Mouse (Mus musculus) 3T3-L1 (cell line): ENCODE measurements at regions not wholly inside any gene's neighbourhood (a gene's known extent, or its start where the extent isn't known, plus 50 kb on each side); places are given as distances from the start of the nearest gene placed in this dataset.

Source experiments
- DNase-seq: peaks from one replicate; pipeline ENCODE4 v3.0.0-alpha.2; 2015; ENCODE audit warnings: low read depth, low spot score

DNA sequence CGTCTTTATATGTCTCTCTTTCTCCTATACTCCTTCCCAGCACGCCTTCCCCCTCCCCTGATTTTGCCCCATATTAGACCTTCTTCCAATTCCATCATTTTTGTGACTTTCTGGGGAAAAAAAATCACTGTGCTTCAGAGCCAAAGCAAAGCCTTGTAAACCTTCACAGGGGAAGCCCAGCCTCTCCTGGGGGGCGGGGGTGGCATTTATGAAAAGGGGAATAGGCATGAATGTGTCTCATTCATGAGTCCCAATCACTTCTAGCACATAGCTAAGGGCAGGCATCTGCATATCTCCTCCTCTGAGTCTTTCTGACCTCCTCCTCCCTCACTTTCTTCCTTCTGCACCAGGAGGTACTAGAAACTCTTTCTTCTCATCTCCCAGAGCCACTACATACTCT, 149.8 kb downstream of the Adamts15 start:
- DNase-seq: no peak

DNA sequence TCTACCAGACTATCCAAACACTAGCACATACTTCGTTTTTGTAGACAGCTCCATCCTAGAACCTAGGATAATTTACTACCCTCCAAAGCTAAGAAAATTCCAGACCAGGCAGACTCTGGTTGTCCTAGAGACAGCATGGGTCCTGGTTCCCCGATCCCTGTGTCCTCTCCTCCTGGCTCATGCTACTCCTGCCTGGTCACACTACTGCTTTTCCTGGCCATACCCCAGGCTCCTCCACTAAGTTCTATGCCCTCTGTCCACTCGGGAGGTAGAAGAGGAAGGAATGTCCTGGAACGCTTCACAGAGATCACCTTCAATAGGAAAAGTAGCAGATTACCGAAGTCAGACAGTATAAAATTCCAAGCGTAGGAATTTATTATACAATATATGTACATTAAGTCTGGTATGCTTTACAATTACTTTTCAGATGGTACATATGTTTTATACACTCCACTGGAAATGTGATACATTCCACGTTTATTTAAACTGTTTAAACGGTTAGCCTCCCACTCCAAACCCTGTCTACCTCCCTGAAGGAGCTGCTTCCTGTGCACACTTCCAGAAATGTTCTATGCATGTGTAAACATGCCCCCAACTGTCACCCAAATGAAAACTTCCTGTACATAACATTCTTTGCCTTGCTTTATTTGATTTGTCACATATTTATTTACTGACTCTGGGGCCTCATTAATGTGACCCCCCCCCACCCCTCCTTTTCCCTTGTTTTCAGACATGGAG, 151.6 kb downstream of the Adamts15 start:
- no peak for DNase-seq

DNA sequence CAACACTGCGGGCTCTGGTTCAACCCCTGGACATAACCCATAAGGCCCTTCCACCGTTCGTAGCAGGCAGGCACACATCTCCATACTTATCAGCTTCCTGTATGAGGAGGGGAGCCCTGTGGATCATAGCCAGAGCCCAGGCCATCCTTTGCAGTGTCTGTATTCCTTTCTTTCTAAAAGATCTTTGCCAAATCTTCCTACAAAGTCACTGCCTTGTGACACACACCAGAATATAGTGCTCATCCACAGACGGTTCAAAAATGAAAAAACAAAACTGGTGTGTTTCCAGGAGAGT, 152.9 kb downstream of the Adamts15 start:
- no peak for DNase-seq

DNA sequence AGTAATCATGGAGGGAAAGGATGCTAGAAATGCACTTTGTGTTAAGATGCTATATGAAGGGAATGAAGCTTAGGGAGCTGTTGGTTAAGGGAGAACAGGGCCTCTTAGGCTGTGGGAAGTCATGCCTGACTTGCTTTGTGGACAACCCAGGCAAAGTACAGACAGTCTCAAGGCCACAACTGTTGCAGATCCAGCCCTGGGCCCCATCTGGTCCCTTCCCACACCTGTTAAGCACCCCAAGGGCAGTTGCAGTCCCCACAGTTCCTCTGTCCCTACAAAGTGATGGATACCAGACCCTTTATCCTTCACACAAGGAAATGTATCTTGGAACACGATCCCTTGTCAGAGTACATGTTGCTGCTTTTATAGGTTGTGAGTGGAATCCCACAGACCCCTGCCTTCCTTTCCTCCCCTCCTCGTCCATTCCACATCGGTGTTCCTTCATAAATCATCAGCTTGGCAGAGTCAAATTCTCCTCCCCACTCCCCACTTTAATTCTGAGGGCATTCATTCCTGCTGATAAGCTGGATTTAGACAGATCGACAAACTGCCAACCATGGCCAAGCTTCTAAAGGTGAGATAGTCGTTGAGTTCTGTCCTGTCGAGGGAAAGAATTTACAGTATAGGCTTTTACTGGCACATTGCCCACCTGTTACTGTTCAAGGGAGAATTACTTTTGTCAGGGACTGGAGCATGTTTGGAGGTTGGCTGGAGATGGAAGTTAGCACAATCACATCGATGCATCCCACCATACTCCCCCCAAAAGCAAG, 153.4 kb downstream of the Adamts15 start:
- no peak for DNase-seq

DNA sequence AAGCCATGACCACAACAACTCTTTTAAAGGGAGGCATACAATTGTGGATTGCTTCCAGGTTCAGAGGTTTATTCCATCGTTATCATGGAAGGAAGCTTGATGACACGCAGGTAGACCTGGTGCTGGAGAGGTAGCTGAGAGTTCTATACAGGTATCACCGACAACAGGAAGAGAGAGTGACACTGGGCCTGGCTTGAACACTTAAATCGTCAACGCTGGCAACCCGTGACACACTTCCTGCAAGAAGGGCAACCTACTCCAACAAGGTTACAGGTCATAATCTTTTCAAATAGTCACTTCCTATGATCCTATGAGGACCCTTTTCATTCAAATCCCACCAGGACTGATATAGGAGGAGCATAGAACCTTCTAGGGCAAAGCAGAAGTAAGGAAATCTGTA, 155.6 kb downstream of the Adamts15 start:
- DNase-seq: no peak

DNA sequence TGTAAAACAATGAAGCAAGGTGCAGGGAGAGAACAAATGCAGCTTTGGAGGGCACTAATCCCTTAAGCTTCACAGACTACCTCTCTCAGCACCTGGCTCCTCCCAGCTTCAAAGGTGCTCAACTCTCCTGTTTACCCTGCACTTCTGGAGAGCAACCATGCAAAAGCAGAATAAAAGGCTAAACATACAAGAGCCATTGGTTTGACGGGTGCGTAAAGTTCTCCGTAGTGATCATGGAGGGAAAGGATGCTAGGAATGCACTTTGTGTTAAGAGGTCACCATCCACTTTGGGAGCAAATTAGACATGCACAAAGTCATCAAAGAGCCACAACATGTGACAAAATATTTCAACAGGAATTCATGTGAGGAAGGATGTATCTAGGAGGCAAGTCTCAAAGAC, 156.1 kb downstream of the Adamts15 start:
- no peak for DNase-seq

DNA sequence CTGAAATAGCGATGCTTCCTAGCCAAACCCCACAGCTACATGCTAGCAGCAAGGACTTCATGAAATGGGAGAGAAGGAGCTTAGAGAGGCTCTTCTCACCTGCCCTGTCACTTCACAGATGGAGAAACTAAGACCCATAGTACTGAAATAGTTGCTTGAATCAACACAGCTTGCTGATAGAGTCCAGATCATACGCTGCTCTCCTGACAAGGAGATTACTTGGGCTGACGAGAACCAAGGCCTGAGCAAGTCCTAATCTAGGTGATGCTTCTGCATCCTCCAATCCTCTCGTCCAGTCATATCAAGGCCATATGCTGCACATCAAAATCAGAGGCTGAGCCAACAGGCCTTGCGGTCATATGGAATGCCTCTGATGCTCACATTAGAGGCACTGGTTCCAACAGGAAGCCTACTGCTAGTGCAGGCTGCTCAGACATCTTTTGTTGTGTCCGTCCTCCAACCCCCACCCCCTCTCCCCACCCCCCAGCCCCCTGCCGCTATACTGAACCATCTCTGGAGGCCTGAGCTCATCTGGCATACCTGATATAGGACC, 157.2 kb downstream of the Adamts15 start:
- DNase-seq: no peak

DNA sequence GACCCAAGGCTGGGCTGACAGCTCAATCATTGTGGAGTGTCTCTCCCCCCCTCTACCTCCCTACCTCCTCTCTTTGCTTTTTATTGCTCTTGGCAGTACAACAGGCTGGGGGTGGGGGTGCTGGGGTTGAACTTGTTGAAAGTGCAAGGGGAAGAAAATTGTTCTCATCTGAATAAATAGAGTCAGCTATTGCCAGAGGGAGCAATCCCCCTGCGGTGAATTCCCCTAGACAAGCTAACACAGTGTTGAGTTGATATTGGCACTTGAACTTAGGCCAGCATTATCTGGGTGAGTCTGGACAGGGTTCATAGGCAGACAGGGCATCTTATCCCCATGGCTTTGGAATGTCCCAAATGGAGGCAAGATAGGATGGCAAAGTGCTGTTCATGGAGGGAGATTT, 159.3 kb downstream of the Adamts15 start:
- DNase-seq: no peak

DNA sequence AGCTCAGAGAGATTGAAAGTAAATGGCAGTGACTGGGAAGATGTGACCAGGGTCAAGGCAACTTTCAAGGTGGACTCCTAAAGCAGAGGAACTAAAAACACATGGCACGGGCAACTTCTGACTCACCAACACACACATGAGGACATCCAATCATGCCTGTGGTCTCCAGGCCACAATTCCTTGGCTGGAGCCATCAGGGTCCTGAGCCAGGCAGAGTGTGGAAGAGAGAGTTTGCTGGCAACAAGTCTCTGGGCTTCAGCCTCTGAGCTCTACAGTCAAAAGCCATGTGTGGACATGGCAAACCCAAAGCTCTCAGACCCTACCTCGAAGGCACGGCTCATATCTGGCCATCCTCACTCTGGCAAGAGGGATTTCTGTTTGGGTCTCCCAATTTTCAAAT, 164.1 kb downstream of the Adamts15 start:
- DNase-seq: peak; percentile 32

DNA sequence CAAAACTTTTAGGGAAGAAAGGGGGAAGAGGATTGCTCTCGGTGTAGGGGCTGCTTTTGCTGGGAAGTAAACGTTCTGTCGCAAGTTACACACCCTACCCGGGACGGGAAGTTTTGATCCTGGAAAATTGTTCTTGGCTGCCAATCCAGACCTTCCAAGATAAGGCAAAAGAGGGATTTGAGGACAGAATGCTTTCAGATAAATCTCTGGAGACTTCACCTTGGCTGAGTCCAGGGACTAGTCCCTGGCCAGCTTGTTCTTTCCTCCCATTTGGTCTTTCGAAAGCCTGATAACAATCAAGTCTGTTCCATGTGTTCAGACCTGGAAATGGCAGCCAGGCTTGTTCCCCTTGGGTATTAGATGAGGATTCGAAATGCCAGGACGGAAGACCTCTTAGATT, 164.8 kb downstream of the Adamts15 start:
- DNase-seq: no peak

DNA sequence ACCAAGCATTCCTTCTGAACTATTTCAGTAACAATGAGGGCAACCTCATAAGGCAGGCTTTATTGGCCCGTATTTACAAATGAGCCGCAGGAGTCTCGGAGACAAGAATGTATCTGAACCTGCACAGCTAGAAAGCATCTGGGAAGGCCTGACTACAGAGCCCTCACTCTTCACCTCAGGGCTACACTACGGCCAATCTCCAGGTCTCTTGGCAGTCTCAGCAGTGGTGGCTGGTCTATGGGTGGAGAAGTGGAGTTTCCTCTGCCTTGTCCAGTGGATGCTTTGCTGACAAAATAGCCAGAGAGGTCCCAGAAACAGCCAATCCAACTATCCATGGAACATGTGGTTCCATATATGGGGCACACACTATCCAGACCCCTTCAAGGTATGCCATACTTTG, 165.5 kb downstream of the Adamts15 start:
- DNase-seq: no peak

DNA sequence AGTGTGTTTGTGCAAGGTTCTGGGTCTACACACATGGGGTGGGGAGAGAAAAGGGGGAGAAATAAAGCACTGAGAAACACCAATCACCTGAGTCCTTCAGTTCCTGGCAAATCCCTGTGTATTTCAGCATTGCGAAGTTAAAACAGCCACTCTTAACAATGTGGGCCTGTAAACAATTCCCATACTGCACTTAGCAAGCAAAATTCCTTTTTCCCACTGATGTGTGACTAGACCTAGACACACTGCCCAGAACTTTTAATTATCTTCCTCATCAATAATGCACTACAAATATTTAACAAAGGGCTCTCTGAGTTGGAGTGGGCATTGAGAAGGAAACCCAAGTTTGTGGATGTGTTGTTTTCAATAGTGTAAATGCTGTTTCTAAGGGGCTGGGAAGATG, 166.7 kb downstream of the Adamts15 start:
- no peak for DNase-seq

DNA sequence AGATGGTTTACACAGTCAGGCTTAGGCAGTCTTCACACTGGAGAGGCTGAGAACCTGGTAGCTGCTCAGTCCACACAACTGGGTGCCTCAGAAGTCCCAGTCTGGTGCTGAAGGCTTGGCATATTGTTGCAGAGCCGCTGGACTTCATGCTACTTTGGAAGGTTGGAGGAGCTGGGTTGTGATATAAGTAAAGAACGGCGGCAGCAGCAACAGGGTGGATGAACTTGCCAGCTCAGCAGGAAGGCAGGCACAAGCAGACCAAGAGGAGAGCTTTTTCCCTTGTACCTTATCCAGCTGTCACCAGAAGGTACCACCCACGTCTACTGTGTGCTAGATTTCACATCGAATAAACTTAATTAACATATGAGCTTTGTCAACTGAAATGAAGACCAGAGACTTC, 167.4 kb downstream of the Adamts15 start:
- no peak for DNase-seq

DNA sequence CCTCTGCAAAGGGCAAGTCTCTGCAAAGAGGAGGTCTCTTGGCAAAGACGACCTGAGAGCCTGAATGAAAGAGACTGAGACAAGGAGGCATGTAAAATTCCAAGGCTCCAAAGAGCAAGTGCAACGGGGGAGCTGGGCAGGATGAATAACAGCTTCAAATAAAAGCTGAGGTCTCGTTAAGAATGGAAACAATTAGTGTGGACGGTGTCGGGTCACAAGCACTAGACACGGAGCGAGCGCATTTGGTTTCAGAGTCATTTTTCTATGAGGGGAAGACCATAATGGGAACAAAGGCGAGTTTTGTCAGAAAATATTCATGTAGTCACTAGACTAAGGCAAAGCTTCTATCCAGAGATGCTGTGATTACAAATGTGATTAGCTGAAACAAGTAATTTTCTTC, 178.8 kb downstream of the Adamts15 start:
- DNase-seq: no peak

DNA sequence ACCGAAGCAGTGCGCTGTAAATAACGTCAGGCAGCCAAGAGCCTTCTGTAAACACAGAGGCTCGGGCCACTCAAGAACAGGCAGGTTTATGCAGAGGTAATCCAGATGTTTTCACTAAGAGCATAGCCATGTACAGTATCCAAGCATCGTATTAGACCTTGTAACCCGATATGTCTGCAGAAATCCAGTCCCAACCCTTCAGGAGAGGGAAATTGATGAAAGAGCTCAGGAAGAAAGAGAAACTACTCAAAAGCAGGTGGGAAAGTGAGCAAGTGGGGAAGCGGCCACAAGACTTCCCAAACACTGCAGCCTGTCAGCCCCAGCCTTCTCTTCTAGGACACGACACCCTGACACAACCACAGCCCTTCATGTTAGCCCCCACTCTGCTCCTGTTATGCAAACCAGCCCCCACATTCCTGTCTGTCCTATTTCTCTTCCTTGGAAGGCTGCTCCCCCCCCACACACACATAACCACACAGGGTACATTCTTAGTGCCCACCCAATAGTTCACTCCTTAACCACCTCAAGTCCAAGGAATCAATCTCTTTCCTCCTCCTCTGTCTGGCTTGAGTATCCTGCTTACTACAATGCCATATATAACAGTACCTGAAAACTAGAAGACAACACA, 179.7 kb downstream of the Adamts15 start:
- no peak for DNase-seq

DNA sequence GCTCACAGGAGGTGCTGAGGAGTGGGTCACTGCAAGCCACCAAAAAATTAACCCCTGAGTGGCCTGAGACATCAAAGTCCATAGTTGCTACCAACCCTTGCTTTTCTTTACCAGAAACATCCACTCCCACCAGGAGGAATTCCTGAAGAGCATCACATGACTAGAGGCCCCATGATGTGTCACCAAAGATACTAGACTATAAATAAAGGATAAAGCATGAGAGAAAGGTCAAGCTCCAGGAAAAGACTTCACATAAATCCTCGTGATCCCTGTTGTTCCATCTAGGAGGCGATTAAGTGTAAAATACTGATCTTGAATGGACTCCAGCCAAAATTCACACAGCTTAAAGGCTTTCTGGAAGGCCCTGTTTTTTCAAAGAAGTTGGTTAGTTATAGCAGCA, 190.6 kb downstream of the Adamts15 start:
- DNase-seq: no peak

DNA sequence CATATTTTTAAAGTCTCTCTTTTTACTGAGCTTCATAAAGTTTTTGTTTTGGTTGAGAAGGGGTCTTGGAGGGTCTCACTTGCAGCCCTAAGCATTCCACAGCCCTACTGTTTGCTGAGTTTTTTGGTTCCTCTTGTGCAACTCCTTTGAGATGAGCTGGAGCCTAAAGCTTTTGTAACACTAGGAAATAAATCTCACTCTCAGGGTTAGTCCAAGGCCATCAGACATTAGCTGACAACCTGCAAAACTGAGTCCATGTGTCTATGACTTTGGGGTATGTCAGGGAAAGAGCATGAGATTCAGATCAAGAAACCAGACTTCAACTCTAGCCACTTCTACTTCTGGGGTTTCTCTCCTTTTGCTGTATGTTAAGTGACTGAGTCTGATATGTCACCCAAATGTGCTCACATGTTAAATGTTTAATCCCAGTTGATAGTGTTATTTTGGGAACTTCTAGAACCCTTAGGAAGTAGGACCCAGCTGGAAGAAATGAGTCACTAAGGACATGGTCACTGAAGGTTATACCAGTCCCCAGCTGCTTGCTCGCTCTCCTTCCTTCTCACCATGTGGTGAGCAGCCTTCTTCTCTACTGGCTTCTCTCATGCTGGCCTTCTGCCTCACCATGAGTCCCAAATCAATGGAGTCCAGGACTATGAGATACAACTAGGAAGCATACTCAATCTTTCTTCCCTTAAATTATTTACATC, 198.7 kb downstream of the Adamts15 start:
- DNase-seq: peak; percentile 5

DNA sequence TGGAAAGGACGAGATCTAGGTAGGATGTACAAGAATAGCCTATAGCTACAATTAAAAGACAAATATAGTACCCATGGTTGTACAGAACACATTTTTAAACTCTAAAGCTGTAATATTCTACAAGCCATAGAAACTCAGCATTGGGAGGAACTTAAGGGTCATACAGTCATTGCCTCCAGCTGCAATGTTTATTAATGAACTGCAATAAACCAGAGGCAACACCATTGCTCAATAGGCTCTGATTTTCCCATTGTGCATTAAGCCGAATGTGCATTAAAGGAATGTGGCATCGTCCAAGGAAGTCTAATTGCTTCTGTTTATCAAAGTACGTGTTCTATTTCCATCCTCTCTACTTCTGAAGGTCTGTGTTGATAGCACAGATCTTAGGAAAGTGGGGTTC, 200.4 kb downstream of the Adamts15 start:
- DNase-seq: no peak

DNA sequence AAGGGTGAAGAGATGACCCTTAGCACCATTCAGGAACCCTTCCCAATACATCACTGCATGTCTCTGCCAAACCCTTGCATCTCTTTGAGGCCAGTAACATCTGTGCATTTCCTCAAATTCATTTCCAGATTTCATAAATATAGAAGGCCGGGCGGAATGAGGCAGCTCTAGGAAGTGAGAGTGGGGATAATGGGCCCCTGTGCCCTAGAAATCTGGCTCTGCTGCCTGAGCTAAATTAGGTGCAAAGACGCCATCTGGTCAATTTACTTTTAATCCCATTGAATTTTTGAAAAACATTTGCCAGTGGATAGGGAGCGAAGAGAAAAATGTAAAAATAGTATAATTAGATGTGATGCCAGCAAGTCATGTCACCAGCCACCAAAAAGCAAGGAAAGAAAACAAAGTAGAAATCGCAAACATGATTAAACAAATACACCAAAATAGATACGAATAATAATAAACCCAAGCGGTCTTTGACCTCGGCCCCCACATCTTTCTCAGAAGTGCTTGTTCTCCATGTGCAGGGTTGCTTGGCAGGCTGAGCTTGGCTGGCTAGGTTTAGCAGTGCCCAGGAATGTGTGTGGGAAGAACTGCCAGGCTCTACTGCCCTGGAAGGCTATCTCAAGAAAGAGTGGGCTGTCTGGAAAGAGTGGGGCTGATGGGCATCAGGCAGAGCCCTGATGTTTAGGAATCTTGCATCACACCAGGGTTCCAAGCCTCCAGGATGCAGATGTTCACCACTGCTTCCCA, 205.7 kb downstream of the Adamts15 start:
- DNase-seq: no peak

DNA sequence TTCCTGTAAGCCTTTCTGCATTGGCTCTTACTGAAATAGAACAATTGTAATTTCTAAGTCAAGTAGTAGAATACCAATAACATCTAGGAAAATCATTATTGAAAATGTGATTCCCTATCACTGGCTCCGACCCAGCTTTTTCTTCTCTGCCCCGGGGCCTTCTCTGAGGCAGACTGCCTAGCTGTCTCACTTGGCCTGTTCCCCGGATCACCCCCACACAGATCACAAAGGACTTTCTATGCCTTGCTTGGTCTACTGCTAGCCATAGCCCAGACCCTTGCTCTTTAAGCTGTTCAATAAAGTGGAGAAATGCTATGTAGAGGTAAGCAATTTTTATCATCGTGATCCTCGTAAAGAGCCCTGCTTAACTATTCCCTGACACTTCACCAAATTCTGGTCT, 212.1 kb downstream of the Adamts15 start:
- DNase-seq: no peak

DNA sequence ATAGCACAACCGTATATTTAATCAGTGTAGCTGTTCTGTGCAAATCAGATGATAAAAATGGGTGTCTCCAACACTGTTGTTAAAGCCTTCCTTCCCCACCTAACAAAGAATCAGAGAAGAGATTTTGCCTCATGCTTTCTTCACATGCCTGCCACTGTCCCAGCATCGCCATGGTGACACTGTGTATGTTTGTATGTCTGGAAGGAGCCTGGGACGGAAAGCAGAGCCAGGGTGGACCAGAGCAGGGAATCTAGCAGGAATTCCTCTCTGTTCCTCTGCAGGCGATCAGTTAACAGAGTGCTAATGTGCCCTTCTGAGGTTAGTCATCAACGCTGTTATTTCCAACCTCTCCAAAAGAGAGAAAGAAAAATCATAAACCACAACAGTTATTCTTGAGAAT, 222.4 kb downstream of the Adamts15 start:
- no peak for DNase-seq
